Mouse (Mus musculus) heart, postnatal 0 days (tissue): ENCODE measurements around the gene Fgfr2.

Experiments
- CTCF ChIP-seq: IDR thresholded peaks from 2 replicates; pipeline ENCODE4 v1.5.1; 2016; ENCODE audit warnings: antibody characterized with exemption, control low read depth, low read depth
- EP300 ChIP-seq: IDR thresholded peaks from 2 replicates; pipeline ENCODE4 v1.6.1; 2016; ENCODE audit warnings: antibody characterized with exemption, low read depth

DNA sequence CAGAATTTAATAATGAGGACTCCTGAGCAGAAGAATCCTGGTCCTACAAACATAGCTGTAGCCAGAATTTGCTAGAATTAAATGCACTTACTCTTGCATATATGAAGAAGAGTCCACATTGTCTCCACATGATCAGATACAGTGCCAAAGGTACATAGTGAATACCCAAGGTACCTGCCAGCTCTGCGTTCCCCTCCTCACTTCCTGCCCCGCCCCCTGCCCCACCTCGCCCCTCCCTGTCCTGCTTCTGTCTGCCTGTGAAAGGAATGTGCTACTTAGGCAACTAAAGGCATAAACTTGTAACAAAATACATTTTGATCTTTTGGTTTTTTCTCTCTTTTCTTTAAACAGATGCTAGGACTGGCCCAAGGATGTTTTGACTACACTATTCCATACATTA is 1686.1 kb downstream of the Fgfr2 start:
- TF ChIP-seq EP300: no peak
- TF ChIP-seq CTCF: no peak
